Mouse (Mus musculus) embryonic stem cell, embryonic (primary cell): Measurements from ENCODE around the gene Rab31.

ENCODE experiments used
- CTCF ChIA-PET, 4 experiments: fragments of 300-600 bp in 2 of 4; fragments of 350-600 bp in 2 of 4; sonication (Branson Sonifier 250); formaldehyde crosslinking; loops; one replicate each; lab custom pipeline; 2022; ENCODE audit warnings: inconsistent platforms in 2 of 4; lab: Charles Lee
- POLR2A ChIA-PET, 4 experiments: fragments of 300-600 bp in 2 of 4; fragments of 350-600 bp in 2 of 4; sonication (Branson Sonifier 250); formaldehyde crosslinking; loops; one replicate each; lab custom pipeline; 2022; ENCODE audit warnings: antibody characterized with exemption in 4 of 4, inconsistent platforms in 1 of 4; lab: Charles Lee

The Rab31 gene

DNA sequence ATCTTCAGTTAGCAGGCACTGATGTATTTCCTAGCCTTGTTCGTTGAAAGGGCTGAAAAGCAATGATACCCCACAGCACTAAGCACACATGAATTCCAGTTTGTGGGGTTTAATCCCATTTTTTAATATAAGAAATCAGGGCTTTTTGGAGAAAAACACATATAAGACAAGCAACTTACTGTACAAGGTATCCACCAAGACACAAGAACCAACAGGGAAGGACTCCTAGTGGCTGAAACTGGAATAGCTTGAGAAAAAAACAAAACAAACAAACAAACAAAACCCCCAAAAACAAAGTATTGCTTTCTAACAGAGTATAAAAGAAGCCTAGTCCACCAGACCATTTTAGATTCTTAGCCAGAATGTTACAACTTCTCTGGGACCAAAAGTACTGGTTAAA lies 94.8 kb downstream of the Rab31 start:
- CTCF ChIA-PET: interaction anchor here in 3 of 4 experiments (0.7 to 1.8 kb wide), 11 partner anchors 10 to 94 kb away, joined by 3 to 9 read pairs (median 3); partner anchors contain the start of gene Txndc2 (in 1 of the 3)
- POLR2A ChIA-PET: interaction anchor here in 3 of 4 experiments (0.6 to 2.8 kb wide), 12 partner anchors 10 to 65 kb away, joined by 3 to 9 read pairs (median 5); partner anchors contain the start of gene Vapa (in 1 of the 3)

- ChIA-PET CTCF (interaction anchor here in 1 of 4 experiments (0.6 kb wide), 1 partner anchor 398 kb away, joined by 5 read pairs; no protein-coding TSS in a partner anchor), POLR2A (interaction anchor here in 2 of 4 experiments (1.0 to 2.6 kb wide), 4 partner anchors 12 to 63 kb away, joined by 3 to 8 read pairs (median 4); partner anchors contain the start of gene Vapa (in 1 of the 2))
Measured at GRCm38 (mm10) chr17:65676536-65676935, 96.0 kb downstream of the Rab31 start.

DNA sequence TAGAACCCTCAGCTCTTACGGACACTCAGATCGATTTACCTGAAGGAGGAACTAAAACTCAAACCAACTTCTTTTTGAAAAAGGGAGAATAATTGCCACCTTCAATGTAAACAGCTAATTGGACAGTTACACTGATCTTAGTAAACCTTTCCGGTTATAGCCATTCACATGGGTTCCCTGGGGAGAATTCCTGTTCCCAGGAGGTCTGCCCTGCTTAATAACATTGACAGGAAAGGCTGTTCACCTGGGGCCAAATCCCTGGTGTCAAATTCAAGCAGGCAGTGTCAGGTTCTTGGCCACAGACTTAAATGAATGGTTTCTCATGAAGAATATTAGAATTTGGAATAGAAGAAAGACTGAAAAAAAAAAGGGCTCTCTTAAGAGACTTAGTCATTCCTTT lies 96.6 kb downstream of the Rab31 start:
- ChIA-PET POLR2A (interaction anchor here in 2 of 4 experiments (1.0 to 2.6 kb wide), 5 partner anchors 12 to 63 kb away, joined by 3 to 8 read pairs (median 4); partner anchors contain the start of gene Vapa (in 1 of the 2)), CTCF (interaction anchor here in 1 of 4 experiments (0.6 kb wide), 1 partner anchor 399 kb away, joined by 5 read pairs; no protein-coding TSS in a partner anchor)

DNA sequence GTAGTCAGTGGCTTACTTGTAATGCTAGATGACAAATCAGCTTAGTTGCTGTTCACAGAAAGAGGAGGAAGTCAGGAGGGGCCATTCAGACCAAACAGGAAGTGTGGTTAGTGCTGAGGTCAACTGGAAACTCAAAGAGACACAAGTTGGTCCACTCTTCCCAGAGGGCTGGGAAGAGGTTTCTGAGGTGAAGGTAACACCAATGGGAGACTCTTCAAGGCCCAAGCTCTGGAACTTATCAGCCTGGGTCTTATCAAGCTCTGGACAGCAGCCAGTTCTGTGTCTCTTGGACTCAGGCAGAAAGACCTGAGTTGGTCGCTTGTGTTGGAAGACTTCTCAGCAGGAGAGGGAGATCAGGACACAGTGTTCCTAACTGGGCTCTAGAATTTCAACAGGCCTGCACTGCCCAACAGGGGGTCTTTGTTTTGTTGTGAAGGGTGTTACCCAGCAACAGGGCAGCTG lies 97.8 kb downstream of the Rab31 start:
- POLR2A ChIA-PET: interaction anchor here in 2 of 4 experiments (0.8 to 1.8 kb wide), 6 partner anchors 11 to 62 kb away, joined by 3 to 8 read pairs (median 4); partner anchors contain the start of gene Vapa (in 1 of the 2)

GRCm38 (mm10) chr17:65672926-65673325 lies 99.6 kb downstream of the Rab31 start:
- ChIA-PET CTCF (interaction anchor here in 1 of 4 experiments (0.6 kb wide), 1 partner anchor 13 kb away, joined by 3 read pairs; no protein-coding TSS in a partner anchor), POLR2A (interaction anchor here in 2 of 4 experiments (0.9 to 1.8 kb wide), 3 partner anchors 59 to 94 kb away, joined by 3 to 8 read pairs (median 3); partner anchors contain the start of gene Vapa (in 1 of the 2))

More for the DNA sequence above, 97.8 kb downstream of the Rab31 start:
- CTCF ChIA-PET: interaction anchor here in 1 of 4 experiments (0.6 kb wide), 1 partner anchor 18 kb away, joined by 18 read pairs; no protein-coding TSS in a partner anchor

GRCm38 (mm10) chr17:65669061-65669460 lies 103.5 kb downstream of the Rab31 start:
- CTCF ChIA-PET: no interaction called here

DNA sequence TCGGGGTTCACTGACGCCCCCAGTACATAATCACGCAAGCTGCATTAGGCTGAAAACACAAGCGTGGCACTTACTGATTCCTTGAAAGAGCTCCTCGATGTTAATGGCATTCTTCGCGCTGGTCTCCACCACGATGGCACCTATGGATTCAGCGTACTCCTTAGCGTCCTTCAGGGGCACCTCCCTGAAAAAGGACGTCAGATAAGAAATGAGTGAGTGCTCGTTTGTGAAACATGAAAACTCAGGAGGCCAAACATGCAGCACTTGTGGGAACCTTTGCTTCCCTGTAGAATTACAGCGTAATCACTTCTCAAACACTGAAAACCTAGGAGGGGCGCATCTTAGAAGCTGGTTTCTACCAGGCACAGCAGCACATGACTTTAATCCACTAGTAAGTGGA lies 104.8 kb downstream of the Rab31 start:
- ChIA-PET CTCF (interaction anchor here in 2 of 4 experiments (0.5 to 0.6 kb wide), 2 partner anchors 272 to 798 kb away, joined by 3 read pairs; no protein-coding TSS in a partner anchor), POLR2A (interaction anchor here in 1 of 4 experiments (0.6 kb wide), 1 partner anchor 38 kb away, joined by 4 read pairs; no protein-coding TSS in a partner anchor)

More at GRCm38 (mm10) chr17:65669061-65669460, 103.5 kb downstream of the Rab31 start:
- POLR2A ChIA-PET: interaction anchor here in 1 of 4 experiments (1.6 kb wide), 1 partner anchor 14 kb away, joined by 3 read pairs; no protein-coding TSS in a partner anchor

GRCm38 (mm10) chr17:65666388-65667161 lies 106.0 kb downstream of the Rab31 start:
- CTCF ChIA-PET: interaction anchor here in 2 of 4 experiments (0.7 to 1.0 kb wide), 3 partner anchors 11 to 793 kb away, joined by 3 to 5 read pairs (median 3); no protein-coding TSS in a partner anchor
- POLR2A ChIA-PET: interaction anchor here in 3 of 4 experiments (0.6 to 4.2 kb wide), 10 partner anchors 11 to 813 kb away, joined by 3 to 35 read pairs (median 4); no protein-coding TSS in a partner anchor

DNA sequence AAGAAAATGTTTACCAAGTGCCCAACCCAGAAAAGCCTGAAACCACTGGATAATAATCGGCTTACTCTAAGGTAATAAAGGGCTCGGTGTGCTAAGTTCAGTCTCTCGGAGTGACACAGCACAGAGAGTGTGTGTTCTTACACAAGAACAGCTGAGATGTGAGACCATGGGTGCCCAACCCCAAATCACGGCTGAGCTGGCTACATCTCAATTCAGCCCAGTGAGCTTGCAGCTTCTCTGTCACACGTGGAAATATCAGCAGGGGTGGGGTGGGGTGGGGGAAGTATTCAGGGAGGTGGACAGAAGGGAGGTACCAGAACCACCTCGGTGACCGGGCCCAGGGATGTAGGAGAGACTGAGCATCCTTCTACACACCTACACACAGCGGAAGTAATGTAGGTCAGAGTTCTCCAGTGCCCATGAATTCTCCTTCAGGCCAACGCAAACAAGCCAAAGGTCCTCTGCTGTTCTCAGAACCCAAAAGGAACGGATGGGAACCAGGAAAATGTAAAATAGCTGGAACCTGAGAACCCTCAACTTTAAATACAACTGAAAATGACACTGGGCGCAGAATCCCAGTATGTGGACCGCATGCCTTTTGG lies 106.7 kb downstream of the Rab31 start:
- ChIA-PET CTCF (interaction anchor here in 2 of 4 experiments (0.7 to 1.0 kb wide), 4 partner anchors 12 to 792 kb away, joined by 3 to 5 read pairs (median 4); no protein-coding TSS in a partner anchor), POLR2A (interaction anchor here in 2 of 4 experiments (0.6 to 4.2 kb wide), 10 partner anchors 11 to 814 kb away, joined by 3 to 35 read pairs (median 4); no protein-coding TSS in a partner anchor)

- ChIA-PET CTCF (interaction anchor here in 2 of 4 experiments (0.9 to 1.0 kb wide), 2 partner anchors 14 kb away, joined by 3 to 5 read pairs; no protein-coding TSS in a partner anchor), POLR2A (interaction anchor here in 3 of 4 experiments (0.7 to 4.2 kb wide), 32 partner anchors 7 to 815 kb away, joined by 3 to 35 read pairs (median 6); partner anchors contain the start of gene Vapa (in 2 of the 3))
Measured at GRCm38 (mm10) chr17:65663329-65664078, 109.0 kb downstream of the Rab31 start.

DNA sequence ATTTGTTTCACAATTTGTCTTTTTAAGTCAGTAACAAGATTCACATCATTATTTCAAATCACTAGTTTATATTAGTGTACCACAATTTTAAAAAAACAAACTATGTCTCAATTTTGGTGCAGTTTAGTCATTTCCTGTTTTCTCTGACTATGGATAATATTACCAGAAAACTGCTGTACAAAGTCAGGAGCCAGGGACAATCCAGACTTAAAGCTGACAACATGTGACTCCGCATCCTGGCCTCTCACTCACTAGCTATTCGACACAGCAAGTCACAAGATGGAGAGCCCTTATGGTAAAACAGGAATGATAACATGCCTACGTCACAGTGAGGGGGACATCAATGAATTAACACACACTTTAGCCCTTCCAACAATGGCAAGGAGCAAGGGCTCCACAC lies 109.9 kb downstream of the Rab31 start:
- ChIA-PET CTCF (no interaction called here), POLR2A (interaction anchor here in 3 of 4 experiments (0.7 to 4.0 kb wide), 11 partner anchors 8 to 117 kb away, joined by 3 to 29 read pairs (median 6); partner anchors contain the start of gene Vapa (in 1 of the 3))

DNA sequence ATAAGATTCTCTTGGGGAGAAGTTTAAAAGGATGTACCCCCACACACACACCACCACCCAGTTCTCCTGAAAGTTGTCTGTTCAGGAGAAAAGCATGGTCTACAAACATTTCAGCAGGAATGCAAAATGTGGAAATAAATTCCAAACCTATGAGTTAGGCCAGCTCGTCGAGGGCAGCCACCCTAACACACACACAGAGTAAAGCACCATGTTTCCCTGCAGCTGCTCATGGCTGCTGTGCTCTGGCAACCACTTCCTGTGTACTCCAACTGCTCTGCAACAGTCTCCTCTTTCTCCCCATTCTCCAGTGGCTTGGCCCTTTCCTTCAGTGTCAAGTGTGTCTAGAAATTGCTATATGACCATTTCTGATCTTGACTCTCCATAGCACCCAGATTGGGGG lies 114.1 kb downstream of the Rab31 start:
- POLR2A ChIA-PET: interaction anchor here in 2 of 4 experiments (0.8 to 1.6 kb wide), 3 partner anchors 10 to 45 kb away, joined by 3 to 5 read pairs (median 4); partner anchors contain the start of gene Vapa (in 2 of the 2)
- CTCF ChIA-PET: no interaction called here

DNA sequence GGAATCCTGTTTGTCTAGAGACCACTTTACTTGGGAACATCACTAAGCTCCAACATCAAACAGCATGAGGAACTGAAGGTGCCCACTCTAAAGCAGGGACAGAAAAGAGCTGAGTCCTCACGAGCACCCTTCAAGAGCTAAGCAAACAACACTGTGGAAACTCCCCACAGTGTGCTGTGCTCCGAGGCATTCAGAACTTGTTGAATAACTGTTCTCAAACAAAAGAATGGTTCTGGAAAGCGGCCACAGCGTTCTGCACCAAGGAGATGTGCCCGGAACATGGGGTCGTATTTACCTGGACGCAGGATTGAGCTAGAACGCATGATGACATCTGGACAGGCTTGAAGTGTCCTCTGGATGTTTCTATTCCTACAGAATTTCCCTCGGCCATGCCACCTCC lies 114.6 kb downstream of the Rab31 start:
- POLR2A ChIA-PET: interaction anchor here in 2 of 4 experiments (0.8 to 2.8 kb wide), 4 partner anchors 9 to 45 kb away, joined by 3 to 7 read pairs (median 4); partner anchors contain the start of gene Vapa (in 2 of the 2)
- CTCF ChIA-PET: no interaction called here

- ChIA-PET CTCF (interaction anchor here in 1 of 4 experiments (0.5 to 0.6 kb wide), 2 partner anchors 13 to 18 kb away, joined by 10 to 18 read pairs; no protein-coding TSS in a partner anchor), POLR2A (interaction anchor here in 2 of 4 experiments (1.2 to 3.5 kb wide), 4 partner anchors 10 to 44 kb away, joined by 4 to 19 read pairs (median 6); partner anchors contain the start of gene Vapa (in 2 of the 2))
Measured at GRCm38 (mm10) chr17:65656731-65657130, 115.8 kb downstream of the Rab31 start.

DNA sequence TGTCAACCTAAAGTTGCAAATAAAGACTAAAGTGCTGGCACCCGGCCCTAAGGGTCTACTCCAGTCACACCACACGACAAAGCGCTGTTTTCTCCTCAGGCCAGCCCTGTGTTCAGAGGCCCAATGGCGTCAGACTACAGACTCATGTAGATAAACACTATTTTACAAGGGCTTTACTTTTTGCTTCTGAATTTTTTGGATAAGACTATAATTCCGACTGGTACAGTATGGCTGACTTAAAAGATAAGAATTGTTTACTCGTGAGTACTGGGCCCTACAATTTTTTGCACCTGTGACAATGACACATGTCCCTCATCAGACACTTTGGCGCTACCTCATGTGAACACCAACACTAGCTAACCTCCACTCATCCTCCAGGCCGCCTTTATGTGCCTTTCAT lies 116.5 kb downstream of the Rab31 start:
- ChIA-PET POLR2A (interaction anchor here in 2 of 4 experiments (0.9 to 3.5 kb wide), 6 partner anchors 9 to 47 kb away, joined by 3 to 35 read pairs (median 22); partner anchors contain the start of gene Vapa (in 2 of the 2)), CTCF (interaction anchor here in 1 of 4 experiments (0.5 to 0.6 kb wide), 2 partner anchors 13 to 18 kb away, joined by 10 to 18 read pairs; no protein-coding TSS in a partner anchor)

DNA sequence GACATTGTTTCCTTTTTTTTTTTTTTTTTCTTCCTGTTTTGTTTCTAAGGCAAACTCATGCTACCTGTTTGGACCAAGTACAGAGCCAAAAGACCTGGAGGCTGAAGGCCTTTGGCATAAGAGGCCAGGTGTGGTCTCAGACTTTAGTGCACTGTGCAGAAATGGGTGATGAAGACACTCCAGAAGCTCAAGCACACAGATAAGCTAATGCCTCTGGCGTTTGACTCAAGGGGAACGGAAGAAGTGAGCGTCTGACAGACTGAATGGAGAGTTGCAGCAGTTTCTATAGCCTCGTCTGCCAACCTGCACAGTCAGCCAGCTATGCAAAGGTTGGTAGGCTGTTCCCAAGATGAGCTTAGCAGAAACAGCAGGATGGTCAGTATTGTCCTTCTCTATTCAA lies 116.9 kb downstream of the Rab31 start:
- CTCF ChIA-PET: no interaction called here
- POLR2A ChIA-PET: interaction anchor here (0.6 to 3.5 kb wide), 17 partner anchors 9 to 831 kb away, joined by 3 to 35 read pairs (median 7); partner anchors contain the start of gene Vapa (in 2 of the 4)
